Mouse (Mus musculus): ENCODE measurements around the gene Dnajc17. TPM values are rescaled to one million over a fixed set of nuclear protein-coding genes. Genes with fewer than 3 reads are reported as not detected.

Gene Dnajc17
- total RNA-seq (2021) = 10 to 100 TPM; 15.5 to 19.3 TPM
- long read RNA-seq, experiment 1, partial matches to known transcripts = 1 of 10 reads
- long read RNA-seq, experiment 1, other reads (novel, unspliced or antisense) = 6 of 10 reads
- long read RNA-seq, experiment 2, partial matches to known transcripts = 1 of 8 reads
- long read RNA-seq, experiment 2, other reads (novel, unspliced or antisense) = 6 of 8 reads

GRCm38 (mm10) chr2:119208344-119209175, at the start of gene Dnajc17, which contains the start of gene Zfyve19:
Gene Dnajc17 (minus strand): TSS chr2:119208795.
Gene Zfyve19 (plus strand): TSS chr2:119208617.
- no peak for TF ChIP-seq CTCF (IDR thresholded peaks at IDR 0.05)
- intact Hi-C loops (cut with DNase I) = loop anchor here (2.0 kb wide), 1 partner anchor 80 kb away; the partner anchor contains the start of gene Vps18
- peak within 1 kb of the TSS; percentile 72 for H3K4me3 ChIP-seq
- H3K27ac ChIP-seq = peak within 1 kb of the TSS; percentile 89
- peak; percentile 96 to 97 for DNase-seq (ENCODE audit: extremely low spot score in 1 of 2, low spot score in 2 of 2)

DNA sequence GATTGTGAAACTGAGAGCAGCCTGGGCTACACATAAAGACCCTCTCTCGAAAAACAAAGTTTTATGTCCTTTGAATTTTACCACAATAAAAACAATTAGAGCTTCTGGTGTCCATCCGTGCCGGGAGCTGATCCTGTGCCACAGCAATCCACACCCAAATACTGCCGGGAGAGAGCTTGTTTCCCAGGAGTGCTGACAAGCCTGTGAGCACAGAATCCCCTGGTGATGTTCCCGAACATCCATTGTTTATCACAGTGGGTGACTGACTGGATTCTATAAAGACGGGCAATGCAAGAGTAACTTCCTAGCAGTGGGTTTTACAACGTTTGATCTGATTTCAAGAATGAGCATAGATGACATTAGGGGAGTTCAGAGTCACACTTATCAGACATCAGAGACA, 46.4 kb upstream of the Dnajc17 start:
- no peak for DNase-seq (ENCODE audit: extremely low spot score in 1 of 2, low spot score in 2 of 2)
- intact Hi-C loops (cut with DNase I) = loop anchor here (5.0 kb wide), 1 partner anchor 182 kb away; no protein-coding TSS in a partner anchor
- Histone ChIP-seq H3K4me3 (no peak overlapping the region), H3K27ac (no peak overlapping the region)
- no peak for TF ChIP-seq CTCF (IDR thresholded peaks at IDR 0.05)

GRCm38 (mm10) chr2:119250826-119251478, 42.4 kb upstream of the Dnajc17 start:
- peak; percentile 77 to 80 for DNase-seq (ENCODE audit: extremely low spot score in 1 of 2, low spot score in 2 of 2)
- no peak overlapping the region for H3K4me3 ChIP-seq
- H3K27ac ChIP-seq = no peak overlapping the region
- TF ChIP-seq CTCF (IDR thresholded peaks at IDR 0.05) = peak; percentile 95
- intact Hi-C loops (cut with DNase I) = loop anchor here (1.0 to 5.0 kb wide), 2 partner anchors 37 to 186 kb away; partner anchors contain the start of gene Vps18

- H3K27ac ChIP-seq = no peak overlapping the region
- intact Hi-C loops (cut with DNase I) = loop anchor here (5.0 kb wide), 1 partner anchor 187 kb away; no protein-coding TSS in a partner anchor
- TF ChIP-seq CTCF (IDR thresholded peaks at IDR 0.05) = no peak
- no peak for DNase-seq (ENCODE audit: extremely low spot score in 1 of 2, low spot score in 2 of 2)
- H3K4me3 ChIP-seq = no peak overlapping the region
Measured at GRCm38 (mm10) chr2:119250377-119250776, 41.8 kb upstream of the Dnajc17 start.

GRCm38 (mm10) chr2:119249592-119250061, 41.0 kb upstream of the Dnajc17 start:
- intact Hi-C loops (cut with DNase I) = loop anchor here (5.0 kb wide), 1 partner anchor 188 kb away; no protein-coding TSS in a partner anchor
- H3K27ac ChIP-seq = no peak overlapping the region
- DNase-seq (ENCODE audit: extremely low spot score in 1 of 2, low spot score in 2 of 2) = no peak
- H3K4me3 ChIP-seq = no peak overlapping the region
- TF ChIP-seq CTCF (IDR thresholded peaks at IDR 0.05) = no peak

DNA sequence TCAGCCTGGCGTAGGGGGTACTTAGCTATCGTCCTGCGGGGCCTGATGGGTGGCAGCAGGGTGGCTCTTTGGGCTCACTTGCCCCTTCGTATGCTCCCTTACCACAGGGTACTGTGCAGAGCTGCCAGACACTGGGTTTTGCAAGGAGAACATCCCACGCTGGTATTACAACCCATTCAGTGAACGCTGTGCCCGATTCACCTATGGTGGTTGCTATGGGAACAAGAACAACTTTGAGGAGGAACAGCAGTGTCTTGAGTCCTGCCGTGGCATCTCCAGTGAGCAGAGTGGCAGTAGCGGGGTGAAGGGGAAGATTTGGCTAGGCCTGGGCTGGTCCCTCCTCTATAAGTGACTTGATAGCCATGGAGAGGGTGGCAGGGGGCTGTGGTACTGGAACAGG, 39.3 kb upstream of the Dnajc17 start:
- intact Hi-C loops (cut with DNase I) = no loop called here
- TF ChIP-seq CTCF (IDR thresholded peaks at IDR 0.05) = no peak
- no peak overlapping the region for H3K4me3 ChIP-seq
- no peak overlapping the region for H3K27ac ChIP-seq
- DNase-seq (ENCODE audit: extremely low spot score in 1 of 2, low spot score in 2 of 2) = peak in 1 of 2 experiments; percentile 27

- no peak for TF ChIP-seq CTCF (IDR thresholded peaks at IDR 0.05)
- no peak overlapping the region for H3K4me3 ChIP-seq
- intact Hi-C loops (cut with DNase I) = no loop called here
- H3K27ac ChIP-seq = no peak overlapping the region
- no peak for DNase-seq (ENCODE audit: extremely low spot score in 1 of 2, low spot score in 2 of 2)
Measured at GRCm38 (mm10) chr2:119245246-119245645, 36.7 kb upstream of the Dnajc17 start.

GRCm38 (mm10) chr2:119242548-119242947, 34.0 kb upstream of the Dnajc17 start:
- TF ChIP-seq CTCF (IDR thresholded peaks at IDR 0.05) = no peak
- intact Hi-C loops (cut with DNase I) = no loop called here
- no peak overlapping the region for H3K4me3 ChIP-seq

GRCm38 (mm10) chr2:119240819-119241186, 32.2 kb upstream of the Dnajc17 start:
- intact Hi-C loops (cut with DNase I) = no loop called here

More at GRCm38 (mm10) chr2:119242548-119242947, 34.0 kb upstream of the Dnajc17 start:
- DNase-seq (ENCODE audit: extremely low spot score in 1 of 2, low spot score in 2 of 2) = no peak
- H3K27ac ChIP-seq = no peak overlapping the region

GRCm38 (mm10) chr2:119240075-119240818, 31.7 kb upstream of the Dnajc17 start:
- no peak overlapping the region for H3K4me3 ChIP-seq
- TF ChIP-seq CTCF (IDR thresholded peaks at IDR 0.05) = no peak
- intact Hi-C loops (cut with DNase I) = no loop called here
- no peak for DNase-seq (ENCODE audit: extremely low spot score in 1 of 2, low spot score in 2 of 2)
- no peak overlapping the region for H3K27ac ChIP-seq

More at GRCm38 (mm10) chr2:119240819-119241186, 32.2 kb upstream of the Dnajc17 start:
- TF ChIP-seq CTCF (IDR thresholded peaks at IDR 0.05) = no peak
- no peak for DNase-seq (ENCODE audit: extremely low spot score in 1 of 2, low spot score in 2 of 2)
- H3K4me3 ChIP-seq = no peak overlapping the region
- no peak overlapping the region for H3K27ac ChIP-seq

- intact Hi-C loops (cut with DNase I) = no loop called here
- no peak for TF ChIP-seq CTCF (IDR thresholded peaks at IDR 0.05)
- Histone ChIP-seq H3K27ac (no peak overlapping the region), H3K4me3 (no peak overlapping the region)
- no peak for DNase-seq (ENCODE audit: extremely low spot score in 1 of 2, low spot score in 2 of 2)
Measured at GRCm38 (mm10) chr2:119238671-119239070, 30.1 kb upstream of the Dnajc17 start.

Data from left cerebral cortex, adult 2 months (tissue).